Mouse (Mus musculus): Measurements from ENCODE around the gene Tmem175. TPM values are rescaled to one million over a fixed set of nuclear protein-coding genes. Genes with fewer than 3 reads are reported as not detected.

The Tmem175 gene
- polyA plus RNA-seq, 1 experiment from 2014 or later = 24.9 TPM

GRCm38 (mm10) chr5:108670785-108671184, 41.2 kb downstream of the Tmem175 start:
- no peaks in the 10 kb centered on the region for H3K27me3 ChIP-seq (replicated peaks; ENCODE audit: control insufficient read depth, insufficient read depth, low read length)
- no peaks in the 10 kb centered on the region for H3K9me3 ChIP-seq (ENCODE audit: control insufficient read depth, low read length)
- H3K36me3 ChIP-seq (ENCODE audit: control insufficient read depth, insufficient read depth) = peaks cover 11% of the 10 kb centered on the region; the same call in 1 of the 2 replicates
- ATAC-seq = no peak
- H3K4me2 ChIP-seq (ENCODE audit: low read length) = no peak overlapping the region
- no peak overlapping the region for H3K9ac ChIP-seq (replicated peaks; ENCODE audit: low read depth, low read length)
- H3K4me1 ChIP-seq (replicated peaks; ENCODE audit: control insufficient read depth, insufficient read depth, low read length) = peaks cover 17% of the 10 kb centered on the region
- no peak overlapping the region for H3K4me3 ChIP-seq (replicated peaks; ENCODE audit: low read length)
- no peak overlapping the region for H3K27ac ChIP-seq (ENCODE audit: low read length)

DNA sequence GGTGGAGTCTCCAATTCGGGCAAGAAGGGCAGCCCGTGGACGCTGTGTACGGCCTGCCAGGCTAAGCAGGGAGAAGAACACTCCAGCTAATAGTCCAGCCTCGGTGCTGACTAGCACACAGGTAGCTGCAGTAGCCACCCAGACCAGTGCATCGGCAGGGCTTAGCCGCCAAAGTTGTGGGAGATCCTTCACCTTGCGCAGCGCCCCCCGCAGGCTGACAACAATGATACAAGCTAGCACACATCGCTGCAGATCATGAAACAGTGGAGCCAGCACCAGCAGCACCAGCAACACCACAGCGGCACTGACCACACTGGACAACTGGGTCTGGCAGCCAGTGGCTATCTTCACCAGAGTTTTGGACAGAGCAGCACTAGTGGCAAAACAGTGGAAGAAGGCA, 42.2 kb downstream of the Tmem175 start:
- H3K9ac ChIP-seq (replicated peaks; ENCODE audit: low read depth, low read length) = no peak overlapping the region
- WGBS = 93% methylated on average over 12 of the region's 12 CpGs
- ATAC-seq = no peak
- no peak overlapping the region for H3K4me2 ChIP-seq (ENCODE audit: low read length)
- H3K27ac ChIP-seq (ENCODE audit: low read length) = no peak overlapping the region
- no peaks in the 10 kb centered on the region for H3K27me3 ChIP-seq (replicated peaks; ENCODE audit: control insufficient read depth, insufficient read depth, low read length)
- peaks cover 11% of the 10 kb centered on the region; the same call in 1 of the 2 replicates for H3K36me3 ChIP-seq (ENCODE audit: control insufficient read depth, insufficient read depth)
- H3K9me3 ChIP-seq (ENCODE audit: control insufficient read depth, low read length) = no peaks in the 10 kb centered on the region
- H3K4me3 ChIP-seq (replicated peaks; ENCODE audit: low read length) = no peak overlapping the region
- peaks cover 17% of the 10 kb centered on the region for H3K4me1 ChIP-seq (replicated peaks; ENCODE audit: control insufficient read depth, insufficient read depth, low read length)

- Histone ChIP-seq H3K4me1 (replicated peaks; ENCODE audit: control insufficient read depth, insufficient read depth, low read length) (peaks cover 17% of the 10 kb centered on the region), H3K36me3 (ENCODE audit: control insufficient read depth, insufficient read depth) (peaks cover 11% of the 10 kb centered on the region; the same call in 1 of the 2 replicates), H3K27me3 (replicated peaks; ENCODE audit: control insufficient read depth, insufficient read depth, low read length) (no peaks in the 10 kb centered on the region), H3K4me2 (ENCODE audit: low read length) (no peak overlapping the region), H3K9ac (replicated peaks; ENCODE audit: low read depth, low read length) (no peak overlapping the region), H3K9me3 (ENCODE audit: control insufficient read depth, low read length) (no peaks in the 10 kb centered on the region), H3K4me3 (replicated peaks; ENCODE audit: low read length) (no peak overlapping the region), H3K27ac (ENCODE audit: low read length) (no peak overlapping the region)
- 91% methylated on average over 2 of the region's 2 CpGs for WGBS
- ATAC-seq = no peak
Observed at GRCm38 (mm10) chr5:108674624-108675023, 45.1 kb downstream of the Tmem175 start.

DNA sequence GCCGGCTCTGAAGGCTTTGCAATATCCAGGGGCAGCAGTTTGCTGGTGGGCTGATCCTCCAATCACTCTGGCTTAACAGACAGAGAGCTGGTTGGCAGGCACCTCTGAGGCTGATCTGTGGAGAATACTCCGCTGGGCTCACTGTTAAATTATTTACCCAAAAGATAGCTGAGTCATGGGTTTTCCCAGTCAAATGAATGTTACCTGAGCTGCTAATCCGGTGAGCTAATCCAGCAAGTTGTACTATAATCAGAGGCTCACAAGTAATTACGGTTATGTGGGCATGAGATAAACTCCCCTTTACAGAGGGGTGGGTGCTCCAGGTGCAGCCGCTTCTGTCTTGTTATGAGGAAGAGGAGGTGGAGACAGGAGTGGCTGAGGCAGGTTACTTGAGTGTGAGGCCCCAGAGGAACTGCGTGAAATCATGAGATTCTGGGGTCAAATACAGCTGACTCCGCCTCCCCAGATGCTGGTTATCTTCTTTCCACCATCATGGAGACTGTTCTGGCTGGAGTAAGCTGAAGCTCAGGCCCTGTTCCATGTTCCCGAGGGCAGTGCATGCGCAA, 45.8 kb downstream of the Tmem175 start, which contains the start of gene Slc26a1:
Slc26a1 (minus strand) TSS at position 319 of the 566 bp plus-strand sequence.
- no peak for ATAC-seq
- Histone ChIP-seq H3K27me3 (replicated peaks; ENCODE audit: control insufficient read depth, insufficient read depth, low read length) (no peaks in the 10 kb centered on the region), H3K4me2 (ENCODE audit: low read length) (no peak within 1 kb of the TSS), H3K27ac (ENCODE audit: low read length) (no peak within 1 kb of the TSS), H3K4me3 (replicated peaks; ENCODE audit: low read length) (no peak within 1 kb of the TSS), H3K9me3 (ENCODE audit: control insufficient read depth, low read length) (no peaks in the 10 kb centered on the region), H3K36me3 (ENCODE audit: control insufficient read depth, insufficient read depth) (peaks cover 11% of the 10 kb centered on the region; the same call in 1 of the 2 replicates), H3K4me1 (replicated peaks; ENCODE audit: control insufficient read depth, insufficient read depth, low read length) (peaks cover 12% of the 10 kb centered on the region), H3K9ac (replicated peaks; ENCODE audit: low read depth, low read length) (no peak within 1 kb of the TSS)
- WGBS = 85% methylated on average over 9 of the region's 9 CpGs

DNA sequence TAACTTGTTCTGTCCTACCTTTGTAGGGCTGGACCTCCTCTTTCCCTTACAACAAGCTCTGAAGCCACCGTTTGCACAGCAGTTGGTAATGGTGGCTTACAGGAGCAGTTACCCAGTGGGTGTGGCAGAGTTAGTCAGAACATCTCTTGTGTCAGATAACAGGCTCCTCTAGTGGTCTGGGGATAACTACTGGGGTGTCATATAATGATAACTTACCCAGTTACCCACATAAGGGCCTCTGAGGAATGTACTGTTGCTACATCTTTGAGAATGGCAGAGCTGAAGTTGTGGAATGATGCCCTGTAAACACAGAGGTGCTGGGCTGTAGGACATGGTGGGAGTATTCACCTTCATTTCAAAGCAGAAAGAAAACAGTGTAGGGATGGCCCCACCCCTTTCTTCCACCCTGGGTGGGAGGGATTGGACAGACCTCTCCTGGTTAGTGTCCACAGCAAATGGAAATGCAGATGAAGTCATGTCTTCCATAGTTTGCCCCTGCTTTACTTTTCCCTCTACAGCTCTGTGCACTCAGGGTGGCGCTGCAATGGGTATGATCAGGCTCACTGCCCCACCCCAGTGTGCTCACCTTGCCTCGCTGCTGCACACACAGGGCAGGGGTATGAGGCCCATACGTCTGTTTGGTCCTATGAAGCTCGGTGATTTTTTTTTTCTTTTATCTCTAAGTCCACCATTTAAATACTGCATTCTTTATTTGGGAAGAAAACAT, 47.4 kb downstream of the Tmem175 start:
- peak; percentile 55 for ATAC-seq

GRCm38 (mm10) chr5:108677605-108678295, 48.2 kb downstream of the Tmem175 start:
- Histone ChIP-seq H3K36me3 (ENCODE audit: control insufficient read depth, insufficient read depth) (no peaks in the 10 kb centered on the region), H3K27ac (ENCODE audit: low read length) (peak overlapping the region; percentile 85), H3K27me3 (replicated peaks; ENCODE audit: control insufficient read depth, insufficient read depth, low read length) (no peaks in the 10 kb centered on the region), H3K9ac (replicated peaks; ENCODE audit: low read depth, low read length) (peak overlapping the region; percentile 57), H3K4me1 (replicated peaks; ENCODE audit: control insufficient read depth, insufficient read depth, low read length) (peaks cover 12% of the 10 kb centered on the region), H3K4me3 (replicated peaks; ENCODE audit: low read length) (peak overlapping the region; percentile 37), H3K4me2 (ENCODE audit: low read length) (peak overlapping the region; percentile 59), H3K9me3 (ENCODE audit: control insufficient read depth, low read length) (no peaks in the 10 kb centered on the region)
- ATAC-seq = peak; percentile 92
- 2% methylated on average over 25 of the region's 25 CpGs for WGBS

More for the DNA sequence above, 47.4 kb downstream of the Tmem175 start:
- H3K36me3 ChIP-seq (ENCODE audit: control insufficient read depth, insufficient read depth) = 0 out of 2 replicates have a peak, but pooled peaks cover 6% of the 10 kb centered on the region
- H3K9me3 ChIP-seq (ENCODE audit: control insufficient read depth, low read length) = no peaks in the 10 kb centered on the region
- H3K9ac ChIP-seq (replicated peaks; ENCODE audit: low read depth, low read length) = peak overlapping the region; percentile 57
- H3K27ac ChIP-seq (ENCODE audit: low read length) = peak overlapping the region; percentile 85
- H3K4me3 ChIP-seq (replicated peaks; ENCODE audit: low read length) = peak overlapping the region; percentile 37
- no peaks in the 10 kb centered on the region for H3K27me3 ChIP-seq (replicated peaks; ENCODE audit: control insufficient read depth, insufficient read depth, low read length)
- peak overlapping the region; percentile 59 for H3K4me2 ChIP-seq (ENCODE audit: low read length)
- H3K4me1 ChIP-seq (replicated peaks; ENCODE audit: control insufficient read depth, insufficient read depth, low read length) = peaks cover 12% of the 10 kb centered on the region
- 15% methylated on average over 5 of the region's 5 CpGs for WGBS

- Histone ChIP-seq H3K9ac (replicated peaks; ENCODE audit: low read depth, low read length) (no peak overlapping the region), H3K4me2 (ENCODE audit: low read length) (no peak overlapping the region), H3K27ac (ENCODE audit: low read length) (no peak overlapping the region), H3K9me3 (ENCODE audit: control insufficient read depth, low read length) (no peaks in the 10 kb centered on the region), H3K36me3 (ENCODE audit: control insufficient read depth, insufficient read depth) (no peaks in the 10 kb centered on the region), H3K4me1 (replicated peaks; ENCODE audit: control insufficient read depth, insufficient read depth, low read length) (peaks cover 12% of the 10 kb centered on the region), H3K4me3 (replicated peaks; ENCODE audit: low read length) (no peak overlapping the region), H3K27me3 (replicated peaks; ENCODE audit: control insufficient read depth, insufficient read depth, low read length) (no peaks in the 10 kb centered on the region)
- WGBS = 80% methylated on average over 6 of the region's 6 CpGs
- ATAC-seq = no peak
Observed at GRCm38 (mm10) chr5:108678296-108678854, 48.8 kb downstream of the Tmem175 start.

DNA sequence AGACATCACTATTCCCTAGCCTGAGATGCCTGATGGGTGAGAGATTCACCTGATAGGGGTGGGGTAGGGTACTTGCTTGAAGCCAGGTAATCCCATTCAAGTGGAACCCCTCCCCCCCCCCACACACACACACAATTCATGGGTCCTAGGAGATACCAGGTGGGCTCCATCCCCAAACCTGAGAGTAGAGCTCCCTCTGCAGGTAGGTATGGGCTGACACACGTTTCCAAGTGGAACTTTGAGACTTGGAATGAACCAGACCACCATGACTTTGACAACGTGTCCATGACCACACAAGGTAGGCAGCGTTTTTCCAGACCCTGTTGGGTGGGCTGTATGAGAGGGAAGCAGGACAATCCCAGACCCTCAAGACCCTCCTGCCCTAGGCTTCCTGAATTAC, 50.3 kb downstream of the Tmem175 start:
- Histone ChIP-seq H3K4me1 (replicated peaks; ENCODE audit: control insufficient read depth, insufficient read depth, low read length) (peaks cover 12% of the 10 kb centered on the region), H3K9me3 (ENCODE audit: control insufficient read depth, low read length) (no peaks in the 10 kb centered on the region), H3K9ac (replicated peaks; ENCODE audit: low read depth, low read length) (no peak overlapping the region), H3K27me3 (replicated peaks; ENCODE audit: control insufficient read depth, insufficient read depth, low read length) (no peaks in the 10 kb centered on the region), H3K36me3 (ENCODE audit: control insufficient read depth, insufficient read depth) (no peaks in the 10 kb centered on the region), H3K4me3 (replicated peaks; ENCODE audit: low read length) (no peak overlapping the region), H3K27ac (ENCODE audit: low read length) (no peak overlapping the region), H3K4me2 (ENCODE audit: low read length) (no peak overlapping the region)
- WGBS = 53% methylated on average over 3 of the region's 3 CpGs
- no peak for ATAC-seq

- WGBS = 95% methylated on average over 6 of the region's 6 CpGs
- ATAC-seq = no peak
Observed at GRCm38 (mm10) chr5:108680871-108681270, 51.3 kb downstream of the Tmem175 start.

More at GRCm38 (mm10) chr5:108680871-108681270, 51.3 kb downstream of the Tmem175 start:
- H3K9me3 ChIP-seq (ENCODE audit: control insufficient read depth, low read length) = no peaks in the 10 kb centered on the region
- no peak overlapping the region for H3K27ac ChIP-seq (ENCODE audit: low read length)
- no peak overlapping the region for H3K4me2 ChIP-seq (ENCODE audit: low read length)
- H3K4me1 ChIP-seq (replicated peaks; ENCODE audit: control insufficient read depth, insufficient read depth, low read length) = peaks cover 12% of the 10 kb centered on the region
- no peaks in the 10 kb centered on the region for H3K36me3 ChIP-seq (ENCODE audit: control insufficient read depth, insufficient read depth)
- no peak overlapping the region for H3K4me3 ChIP-seq (replicated peaks; ENCODE audit: low read length)
- H3K27me3 ChIP-seq (replicated peaks; ENCODE audit: control insufficient read depth, insufficient read depth, low read length) = no peaks in the 10 kb centered on the region
- no peak overlapping the region for H3K9ac ChIP-seq (replicated peaks; ENCODE audit: low read depth, low read length)
